Comparison of ENCODE assay signal across 20 mouse cellular contexts in the genomic region with DNA sequence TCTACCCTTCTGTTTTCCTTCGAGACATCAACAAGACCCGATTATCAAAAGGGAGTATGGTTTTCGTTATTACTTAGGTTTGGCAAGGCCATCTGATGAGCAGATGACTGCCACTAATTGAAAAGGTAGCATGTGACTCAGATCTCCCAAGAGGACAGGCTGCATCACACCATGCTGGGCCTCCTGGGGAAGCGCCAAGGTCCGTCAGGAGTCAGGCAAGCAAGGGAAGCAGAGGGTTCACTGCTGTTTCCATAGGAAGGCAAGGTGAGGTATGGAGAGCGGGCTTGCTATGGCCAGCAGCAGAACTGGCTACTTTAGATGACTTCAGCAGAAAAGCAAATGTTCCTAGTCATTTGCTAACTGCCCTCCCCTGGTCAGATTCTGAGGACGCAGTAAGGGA.
DNase-seq lines count a peak whose midpoint lies in the region; ATAC-seq lines count a peak whose summit lies in the region.
"Had no signal": no experiment of that assay in that cellular context is flagged by ENCODE, and none has a peak within 500 bp of the region (broad histone marks: within the 10 kb centered on the region; RNA-seq: fewer than 3 reads in every experiment).

No protein-coding gene starts in this region.

- H3K27ac ChIP-seq in hindbrain, embryonic 12.5 days, result no peak overlapping the region
- H3K27ac ChIP-seq: embryonic facial prominence, embryonic 13.5 days; forebrain, embryonic 13.5 days; kidney, embryonic 15.5 days had no signal

- H3K36me3 ChIP-seq in hindbrain, embryonic 12.5 days, result no peaks in the 10 kb centered on the region
- H3K36me3 ChIP-seq: embryonic facial prominence, embryonic 13.5 days; G1E; heart, embryonic 12.5 days; kidney, embryonic 15.5 days had no signal

- ATAC-seq in erythroid progenitor cell, adult 5-6 weeks (replicated peaks; ENCODE audit: low FRiP score, poor library complexity, severe bottlenecking), result no peak
- no peak for ATAC-seq in hindbrain, embryonic 12.5 days (ENCODE audit: low FRiP score)
- ATAC-seq: CD4-positive, CD25-positive, alpha-beta regulatory T cell, adult 4 months; forebrain, embryonic 13.5 days; forebrain, postnatal 0 days; hindbrain, embryonic 16.5 days had no signal

- H3K4me1 ChIP-seq in hindbrain, embryonic 12.5 days, result 0 out of 2 replicates have a peak, but pooled peaks cover 1% of the 10 kb centered on the region
- H3K4me1 ChIP-seq: embryonic facial prominence, embryonic 13.5 days had no signal

- 85% methylated on average over 7 of the region's 7 CpGs for WGBS in hindbrain, embryonic 12.5 days

- DNase-seq in cerebellum, adult 18-20 months, result peak; percentile 37 to 49
- DNase-seq in cerebellum, adult 9-11 months, result no peak
- DNase-seq in heart, adult 11 months, result peak; percentile 68
- DNase-seq in heart, postnatal 4 days, result no peak
- DNase-seq in NIH3T3 (ENCODE audit: low read depth), result peak; percentile 12
- DNase-seq: adrenal gland, postnatal 25 days; B cell, adult 2 months; forebrain, postnatal 0 days; gastrocnemius, postnatal 14 days; kidney, adult 2 months; kidney, postnatal 14 days had no signal

- H3K4me3 ChIP-seq in hindbrain, embryonic 12.5 days, result no peak overlapping the region
- H3K4me3 ChIP-seq: embryonic facial prominence, embryonic 13.5 days; forebrain, embryonic 13.5 days; heart, embryonic 12.5 days; kidney, embryonic 15.5 days had no signal

- H3K4me2 ChIP-seq in hindbrain, embryonic 12.5 days (replicated peaks), result no peak overlapping the region
- H3K4me2 ChIP-seq: embryonic facial prominence, embryonic 13.5 days; forebrain, embryonic 13.5 days; heart, embryonic 12.5 days; kidney, embryonic 15.5 days had no signal

- no peaks in the 10 kb centered on the region for H3K27me3 ChIP-seq in hindbrain, embryonic 12.5 days
- H3K27me3 ChIP-seq: embryonic facial prominence, embryonic 13.5 days; forebrain, embryonic 13.5 days; kidney, embryonic 15.5 days had no signal

- H3K9me3 ChIP-seq in hindbrain, embryonic 12.5 days (replicated peaks), result no peaks in the 10 kb centered on the region
- H3K9me3 ChIP-seq: embryonic facial prominence, embryonic 13.5 days; forebrain, embryonic 13.5 days; G1E; kidney, embryonic 15.5 days had no signal

- H3K9ac ChIP-seq in hindbrain, embryonic 12.5 days, result no peak overlapping the region
- H3K9ac ChIP-seq: embryonic facial prominence, embryonic 13.5 days; forebrain, embryonic 13.5 days; forebrain, postnatal 0 days; heart, embryonic 12.5 days; kidney, embryonic 15.5 days had no signal

Comparison
In these comparisons a context has a peak if more than half of its experiments do, and no peak if none do; other contexts are left out.
1. DNase-seq: peak in cerebellum, adult 18-20 months (2 of 2), heart, adult 11 months (single experiment) and NIH3T3 (single experiment); none in cerebellum, adult 9-11 months (single experiment) and heart, postnatal 4 days (single experiment).